Mouse (Mus musculus): ENCODE measurements around the gene Pax5.

Pax5 gene

DNA sequence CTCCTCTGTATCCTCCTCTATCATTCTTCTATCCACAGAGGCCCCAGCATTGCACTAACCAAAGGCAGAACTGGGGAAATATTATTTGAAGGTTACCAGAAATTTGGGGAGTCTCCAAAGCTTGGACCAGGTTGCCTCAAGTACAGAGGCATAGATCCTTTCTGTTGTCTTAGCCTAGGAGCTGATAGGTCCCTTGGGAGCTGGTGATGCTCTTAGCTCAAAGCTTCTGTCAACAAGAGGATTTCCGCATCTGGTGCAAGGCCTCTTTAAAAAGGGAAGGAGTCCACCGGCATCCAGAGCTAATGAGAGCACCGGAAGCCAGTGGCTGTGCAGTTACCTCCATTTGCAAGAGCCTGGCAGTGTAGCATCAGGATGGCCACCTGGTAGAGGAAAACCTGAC is 5.1 kb downstream of the Pax5 start:
- no peak for DNase-seq

DNA sequence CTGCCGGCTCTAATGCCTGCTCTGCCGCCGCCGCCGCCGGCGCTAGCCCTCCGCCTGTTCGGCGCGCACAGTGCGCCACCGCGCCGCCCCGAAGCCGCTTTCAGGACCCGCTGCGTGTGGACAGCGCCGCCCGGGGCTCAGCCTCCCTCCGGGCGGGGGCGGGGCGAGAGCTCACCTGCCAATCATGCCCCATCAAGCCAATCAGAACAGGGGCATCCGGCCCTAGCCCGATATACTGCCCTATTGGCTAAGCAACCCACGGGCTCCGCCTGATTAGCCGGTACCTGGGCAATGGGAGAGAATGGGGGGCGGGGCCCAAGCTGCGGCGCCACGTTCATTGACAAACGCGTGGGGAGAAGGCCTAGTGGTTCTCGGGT is 5.9 kb downstream of the Pax5 start:
- peak; percentile 91 to 92 for DNase-seq

DNA sequence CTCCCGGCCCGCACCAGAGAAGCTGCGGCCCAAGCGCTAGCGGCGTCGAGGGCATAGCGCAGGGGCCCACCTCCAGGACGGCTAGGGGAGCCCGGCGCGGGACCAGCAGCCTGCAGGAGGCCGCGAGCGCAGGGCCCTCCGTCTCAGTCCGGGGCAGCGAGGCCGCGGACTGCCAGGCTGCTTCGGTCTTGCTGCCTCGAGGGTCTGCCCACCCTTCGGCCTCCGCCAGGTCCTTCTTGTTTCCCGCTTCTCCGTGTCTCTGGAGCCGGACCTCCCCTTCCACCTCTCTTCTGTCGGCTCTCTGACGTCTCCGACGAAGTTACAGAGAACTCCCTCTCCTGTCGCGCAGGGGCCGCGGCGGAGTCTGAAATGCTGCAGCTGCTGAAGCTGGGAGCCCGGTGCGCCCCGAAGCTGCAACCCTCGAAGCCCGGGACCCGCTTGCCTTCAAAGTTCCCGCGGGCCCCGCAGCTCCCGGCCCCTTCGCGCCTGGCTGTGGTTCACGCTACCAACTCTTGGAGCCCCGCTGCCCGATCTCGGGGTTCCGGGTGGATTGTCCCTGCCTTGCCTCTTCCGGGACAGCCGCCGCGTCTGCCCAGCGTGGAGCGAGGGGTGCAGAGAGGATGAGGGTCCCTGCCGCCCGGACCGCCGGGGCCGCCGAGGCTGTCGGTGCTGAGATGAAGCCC is 6.5 kb downstream of the Pax5 start:
- no peak for DNase-seq

DNA sequence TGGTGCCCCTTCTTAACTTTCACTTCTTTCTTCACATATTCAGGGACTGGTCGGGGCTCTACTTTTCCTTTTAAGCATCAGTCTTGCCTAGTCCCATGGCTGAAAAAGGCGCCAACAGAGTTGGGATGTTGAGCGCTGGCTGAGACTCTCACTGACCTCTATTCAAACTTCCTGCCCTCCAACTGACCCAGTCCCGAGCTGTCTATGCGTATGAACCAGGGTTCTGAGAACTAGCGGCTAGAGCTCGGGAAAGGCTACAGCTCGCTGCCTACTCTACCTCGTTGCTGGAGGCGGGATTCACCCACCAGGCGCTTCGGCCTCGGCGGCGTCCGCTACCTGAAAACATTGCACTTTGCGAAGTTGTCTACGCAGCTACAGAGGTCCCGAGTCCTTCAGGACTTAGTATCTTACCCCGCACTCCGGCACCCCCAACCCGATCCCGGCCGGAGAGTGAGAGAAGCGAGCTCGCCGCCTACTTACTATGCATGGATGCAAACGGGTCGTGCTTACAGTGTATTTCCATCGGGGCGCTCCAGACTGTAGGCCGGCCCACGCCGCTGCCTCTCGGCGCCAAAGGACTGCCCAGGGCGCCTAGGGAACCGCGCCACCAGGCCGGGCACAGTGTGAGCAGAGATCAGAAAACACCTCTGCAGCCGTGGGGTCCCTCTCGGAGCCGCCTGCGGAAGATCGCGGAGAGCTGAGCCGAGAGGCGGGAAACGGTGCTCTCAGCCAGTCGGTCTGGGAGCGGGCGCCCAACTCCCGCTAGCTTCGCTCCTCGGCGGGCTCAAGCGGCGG is 7.2 kb downstream of the Pax5 start:
- DNase-seq: no peak

GRCm38 (mm10) chr4:44702011-44702527 is 8.2 kb downstream of the Pax5 start:
- DNase-seq: no peak

- DNase-seq: no peak
Observed at GRCm38 (mm10) chr4:44701513-44701912, 8.8 kb downstream of the Pax5 start.

DNA sequence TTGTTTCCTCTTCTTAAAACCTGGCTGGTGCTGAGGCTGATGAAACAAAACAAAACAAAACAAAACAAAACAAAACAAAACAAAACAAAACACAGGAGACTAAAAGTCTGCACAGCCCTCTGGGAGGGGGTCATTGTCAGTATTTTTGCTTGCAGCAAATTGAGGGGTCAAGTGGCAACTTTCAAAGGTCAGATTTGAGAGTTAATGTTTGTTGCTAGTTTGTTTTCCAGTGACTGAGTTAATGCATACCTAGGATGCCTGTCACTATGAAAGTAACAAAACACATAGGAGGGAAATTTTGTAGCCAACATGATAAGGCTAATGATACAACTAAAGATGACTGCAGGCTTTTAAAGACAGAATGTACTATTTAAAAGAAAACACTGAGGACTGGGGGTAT is 13.6 kb downstream of the Pax5 start:
- no peak for DNase-seq

- DNase-seq: no peak
Observed at GRCm38 (mm10) chr4:44694369-44694768, 15.9 kb downstream of the Pax5 start.

DNA sequence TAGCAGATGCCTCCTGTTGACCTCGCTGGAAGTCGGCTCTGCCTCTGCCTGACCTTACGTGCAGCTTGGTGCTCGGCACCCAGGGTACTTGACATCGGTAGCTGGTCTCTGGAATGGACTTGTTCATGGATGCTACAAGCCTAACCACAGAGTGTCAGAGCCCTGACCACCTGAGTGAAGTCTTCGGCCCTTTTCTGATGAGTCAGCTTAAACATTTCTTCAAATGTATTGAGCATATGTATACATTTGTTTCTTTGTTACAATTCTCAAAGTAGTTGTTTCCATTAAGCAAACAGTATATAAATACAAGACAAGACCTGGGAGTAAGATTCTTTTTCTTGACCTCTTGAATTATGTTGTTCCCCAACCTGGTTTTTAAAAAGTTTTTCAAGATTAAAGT is 24.7 kb downstream of the Pax5 start:
- no peak for DNase-seq

GRCm38 (mm10) chr4:44680242-44680897 is 29.9 kb downstream of the Pax5 start:
- no peak for DNase-seq

DNA sequence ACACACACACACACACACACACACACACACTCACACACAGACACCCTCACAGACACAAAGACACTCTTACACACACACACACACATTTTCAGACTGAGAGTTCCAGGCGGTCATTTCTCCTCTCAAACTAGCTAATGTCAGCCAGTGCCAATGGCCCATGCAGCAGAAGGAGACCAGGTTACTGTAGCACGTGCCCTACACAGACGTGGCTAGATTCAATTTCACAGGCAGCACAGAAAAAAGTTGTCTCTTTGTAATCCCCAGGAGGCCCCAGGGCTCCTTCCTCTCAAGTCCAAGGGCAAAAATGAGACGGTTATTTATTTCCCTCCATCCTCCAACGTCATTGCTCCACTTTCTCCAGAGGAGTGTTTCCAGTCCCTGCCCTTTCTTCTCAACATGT is 31.6 kb downstream of the Pax5 start:
- no peak for DNase-seq

DNA sequence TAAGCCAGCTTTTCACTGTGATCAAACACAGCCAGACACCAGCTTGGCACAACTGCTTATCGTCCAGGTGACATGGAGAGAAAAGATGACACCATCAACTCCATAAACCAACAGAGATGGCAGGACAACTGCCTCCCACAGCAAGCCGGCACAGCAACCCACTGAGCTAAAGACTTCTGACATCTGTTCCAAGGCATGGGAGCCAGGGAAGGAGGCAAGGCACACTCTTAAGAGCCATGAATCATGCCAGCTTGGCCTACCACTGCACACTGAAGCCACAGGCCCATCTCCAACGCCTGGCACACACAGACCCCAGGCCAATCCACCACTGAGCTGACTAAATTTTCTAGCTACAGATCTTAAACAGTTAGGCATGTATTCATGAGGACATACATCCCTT is 32.3 kb downstream of the Pax5 start:
- DNase-seq: no peak

- DNase-seq: no peak
Observed at GRCm38 (mm10) chr4:44674973-44675372, 35.3 kb downstream of the Pax5 start.

- no peak for DNase-seq
Observed at GRCm38 (mm10) chr4:44673726-44674125, 36.6 kb downstream of the Pax5 start.

GRCm38 (mm10) chr4:44672216-44672937 is 37.9 kb downstream of the Pax5 start:
- DNase-seq: peak in 1 of 2 experiments; percentile 11

DNA sequence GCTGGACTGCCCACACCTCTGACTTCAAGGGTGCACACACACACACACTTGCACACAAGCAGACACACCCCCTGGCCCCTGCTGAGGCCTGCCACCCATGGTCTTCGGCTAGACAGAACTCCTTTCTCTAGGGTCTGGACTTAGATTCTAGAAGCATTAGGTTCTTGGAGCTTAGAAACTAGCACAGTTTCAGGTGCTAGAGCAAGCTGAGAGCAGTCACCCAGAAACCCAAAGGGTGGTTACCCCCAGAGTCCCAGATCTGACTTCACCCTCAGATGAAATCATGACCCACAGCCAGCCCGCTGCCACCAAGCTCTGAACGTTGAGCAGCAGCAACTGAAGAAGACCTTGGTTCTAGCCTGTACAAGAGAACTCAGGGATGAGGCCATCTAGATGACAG is 38.8 kb downstream of the Pax5 start:
- no peak for DNase-seq

- DNase-seq: peak; percentile 5 to 30
Observed at GRCm38 (mm10) chr4:44671035-44671434, 39.3 kb downstream of the Pax5 start.

- no peak for DNase-seq
Observed at GRCm38 (mm10) chr4:44670380-44670779, 39.9 kb downstream of the Pax5 start.

DNA sequence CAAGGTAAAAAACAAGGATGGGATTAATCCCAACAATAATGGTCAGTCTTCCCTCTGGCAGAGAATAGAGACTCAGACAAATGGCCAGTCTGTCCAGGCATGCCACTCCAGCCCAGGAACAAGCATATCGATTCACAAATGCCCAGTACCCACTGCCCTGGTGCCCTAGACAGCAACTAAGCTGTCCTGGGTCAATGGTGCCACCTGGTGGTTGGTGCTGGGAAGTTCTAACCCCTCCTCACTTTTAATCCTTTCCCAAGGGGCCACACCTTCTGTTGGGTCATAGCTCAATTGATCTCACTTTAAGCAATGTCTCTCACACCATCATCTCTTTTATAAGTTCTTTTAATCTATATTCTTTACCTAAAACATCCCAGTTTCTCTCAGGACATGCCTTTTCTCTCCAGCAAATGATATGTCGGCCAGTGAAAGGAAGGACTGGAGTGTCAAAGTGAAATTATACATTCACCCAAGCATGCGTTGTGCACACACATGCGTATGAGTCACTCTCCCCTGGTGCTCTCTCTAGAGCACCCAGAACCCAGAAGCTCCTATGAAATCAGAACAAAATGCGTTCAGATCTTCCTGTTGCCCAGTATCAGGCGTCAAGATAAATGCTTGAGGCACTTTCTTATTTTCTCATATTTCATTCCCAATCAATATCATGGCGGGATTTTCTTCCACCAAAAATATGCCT is 40.7 kb downstream of the Pax5 start:
- DNase-seq: peak in 1 of 2 experiments; percentile 13

DNA sequence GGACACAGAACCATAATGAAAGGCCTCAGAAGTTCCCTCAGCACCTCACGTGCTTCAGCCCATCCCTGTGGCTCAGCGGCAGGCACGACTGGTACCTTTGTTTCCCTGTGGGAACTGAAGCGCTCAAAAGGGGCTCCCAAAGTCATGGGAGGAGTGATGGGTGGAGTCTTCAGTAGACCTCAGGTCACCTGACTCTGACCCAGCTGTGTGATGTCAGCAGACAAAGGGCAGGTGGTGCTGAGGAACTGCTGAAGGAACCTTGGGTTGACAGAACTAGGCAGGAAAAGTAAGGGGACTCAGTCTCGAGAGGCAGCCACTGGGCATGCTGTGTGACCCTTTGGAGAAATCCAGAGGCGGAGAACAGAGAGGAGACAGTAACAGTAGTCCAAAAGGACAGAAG is 41.7 kb downstream of the Pax5 start:
- DNase-seq: no peak

GRCm38 (mm10) chr4:44668172-44668571 is 42.1 kb downstream of the Pax5 start:
- DNase-seq: no peak

GRCm38 (mm10) chr4:44667369-44667768 is 42.9 kb downstream of the Pax5 start:
- DNase-seq: no peak

- DNase-seq: no peak
Observed at GRCm38 (mm10) chr4:44664767-44665056, 45.6 kb downstream of the Pax5 start.

All from lung, postnatal 4 days (tissue).